Mouse (Mus musculus): Measurements from ENCODE around the gene Fgfr2.

DNA sequence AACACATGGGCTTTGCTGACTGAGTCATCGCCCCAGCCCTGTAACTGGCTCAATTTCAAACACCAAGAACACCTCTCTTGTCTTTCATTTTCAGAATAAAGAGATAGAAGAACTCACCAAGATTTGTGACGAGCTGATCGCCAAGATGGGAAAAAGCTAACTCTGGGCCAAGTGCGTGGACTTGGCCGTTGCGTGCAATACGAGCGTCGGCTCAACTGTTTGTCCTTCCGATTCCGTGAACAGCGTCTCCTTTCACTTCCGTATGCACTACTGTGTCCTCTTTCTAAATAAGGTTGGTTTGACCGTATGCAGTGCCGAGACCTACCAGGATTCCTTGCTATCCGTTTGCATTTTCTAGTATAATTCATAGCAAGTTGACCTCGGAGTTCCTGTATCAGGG is 2359.0 kb downstream of the Fgfr2 start:
- TF ChIP-seq MAFK (IDR thresholded peaks at IDR 0.05; ENCODE audit: insufficient read depth, low read depth, low read length) (no peak), ZNF384 (IDR thresholded peaks at IDR 0.05; ENCODE audit: low read depth, low read length) (no peak), CHD2 (IDR thresholded peaks at IDR 0.05; ENCODE audit: low read depth, low read length) (no peak), HCFC1 (IDR thresholded peaks at IDR 0.05; ENCODE audit: borderline replicate concordance, insufficient read depth, low read length) (no peak), ZC3H11A (IDR thresholded peaks at IDR 0.05; ENCODE audit: borderline replicate concordance, low read depth, low read length) (no peak)
